Mouse (Mus musculus) CH12.LX (cell line): ENCODE measurements around the gene Adamts1.

Experiments used
- CTCF ChIP-seq, 2 experiments: IDR thresholded peaks in 1 of 2; conservative IDR thresholded peaks in 1 of 2; 2 replicates each; pipeline ENCODE4 v1.5.1; 2011 to 2012; ENCODE audit warnings: low read depth in 2 of 2, low read length in 2 of 2, improper control_type of control experiment in 1 of 2, inconsistent platforms in 1 of 2, mild to moderate bottlenecking in 1 of 2, moderate library complexity in 1 of 2
- E2F4 ChIP-seq: IDR thresholded peaks from 2 replicates; pipeline ENCODE4 v1.6.1; 2011; ENCODE audit warnings: low read depth, low read length, improper control_type of control experiment; ENCODE audit not compliant: insufficient replicate concordance
- HCFC1 ChIP-seq: IDR thresholded peaks from 2 replicates; pipeline ENCODE4 v1.6.1; 2012; ENCODE audit warnings: low read depth, mild to moderate bottlenecking, inconsistent platforms, low read length, improper control_type of control experiment
- POLR2A ChIP-seq: IDR thresholded peaks from 2 replicates; pipeline ENCODE4 v1.6.1; 2011; ENCODE audit warnings: low read depth, mild to moderate bottlenecking, improper control_type of control experiment, low read length
- POLR2AphosphoS2 ChIP-seq: IDR thresholded peaks from 2 replicates; pipeline ENCODE4 v1.6.1; 2011; ENCODE audit warnings: low read depth, low read length, improper control_type of control experiment
- ZC3H11A ChIP-seq: IDR thresholded peaks from 2 replicates; pipeline ENCODE4 v1.6.1; 2012; ENCODE audit warnings: low read depth, mild to moderate bottlenecking, inconsistent platforms, low read length, improper control_type of control experiment

- TF ChIP-seq POLR2A (no peak), POLR2AphosphoS2 (no peak), E2F4 (no peak), ZC3H11A (no peak), CTCF (conservative IDR thresholded peaks at IDR 0.05 in 1 of 2, IDR thresholded peaks at IDR 0.05 in 1 of 2; ENCODE audit: low read depth in 2 of 2, low read length in 2 of 2) (no peak), HCFC1 (no peak)
These were observed 722 bp downstream of the Adamts1 start for GRCm38 (mm10) chr16:85801971-85802811.
